Mouse (Mus musculus) lung, postnatal 25 days (tissue): Measurements from ENCODE around the gene Cpne5.

Experiments used
- DNase-seq: peaks from one replicate; pipeline ENCODE4 v3.0.0; 2022; ENCODE audit warnings: low spot score

Cpne5 gene

GRCm38 (mm10) chr17:29168996-29169601, 68.9 kb downstream of the Cpne5 start:
- DNase-seq, result no peak

- DNase-seq, result no peak
Measured at GRCm38 (mm10) chr17:29168438-29168837, 69.5 kb downstream of the Cpne5 start.

GRCm38 (mm10) chr17:29167371-29167770, 70.6 kb downstream of the Cpne5 start:
- DNase-seq, result peak; percentile 68

- no peak for DNase-seq
Measured at GRCm38 (mm10) chr17:29165967-29166578, 71.9 kb downstream of the Cpne5 start.

GRCm38 (mm10) chr17:29165452-29165851, 72.5 kb downstream of the Cpne5 start:
- DNase-seq, result no peak

GRCm38 (mm10) chr17:29164469-29165111, 73.4 kb downstream of the Cpne5 start:
- DNase-seq, result peak; percentile 50

GRCm38 (mm10) chr17:29162334-29162733, 75.6 kb downstream of the Cpne5 start:
- DNase-seq, result no peak

- no peak for DNase-seq
Measured at GRCm38 (mm10) chr17:29159743-29160455, 78.1 kb downstream of the Cpne5 start.

- DNase-seq, result no peak
Measured at GRCm38 (mm10) chr17:29159320-29159719, 78.6 kb downstream of the Cpne5 start.

GRCm38 (mm10) chr17:29158899-29159298, 79.1 kb downstream of the Cpne5 start:
- DNase-seq, result no peak

- no peak for DNase-seq
Measured at GRCm38 (mm10) chr17:29156866-29157265, 81.1 kb downstream of the Cpne5 start.

- no peak for DNase-seq
Measured at GRCm38 (mm10) chr17:29156396-29156795, 81.6 kb downstream of the Cpne5 start.

GRCm38 (mm10) chr17:29155355-29156135, 82.4 kb downstream of the Cpne5 start:
- DNase-seq, result no peak

GRCm38 (mm10) chr17:29154247-29154646, 83.7 kb downstream of the Cpne5 start:
- DNase-seq, result no peak

- no peak for DNase-seq
Measured at GRCm38 (mm10) chr17:29152547-29152946, 85.4 kb downstream of the Cpne5 start.

- DNase-seq, result no peak
Measured at GRCm38 (mm10) chr17:29149766-29150165, 88.2 kb downstream of the Cpne5 start.

- no peak for DNase-seq
Measured at GRCm38 (mm10) chr17:29147773-29148172, 90.2 kb downstream of the Cpne5 start.

- DNase-seq, result no peak
Measured at GRCm38 (mm10) chr17:29147273-29147672, 90.7 kb downstream of the Cpne5 start.

GRCm38 (mm10) chr17:29145101-29145500, 92.9 kb downstream of the Cpne5 start:
- no peak for DNase-seq

- no peak for DNase-seq
Measured at GRCm38 (mm10) chr17:29143266-29143665, 94.7 kb downstream of the Cpne5 start.

GRCm38 (mm10) chr17:29141577-29141976, 96.4 kb downstream of the Cpne5 start:
- DNase-seq, result no peak

- no peak for DNase-seq
Measured at GRCm38 (mm10) chr17:29137906-29138305, 100.1 kb downstream of the Cpne5 start.
